Mouse (Mus musculus) embryo, embryonic 11.5 days (tissue): ENCODE results near the gene H3f3b.

Source experiments
- DNase-seq: peaks from one replicate; pipeline ENCODE4 v3.0.0-alpha.2; 2012; ENCODE audit warnings: low read depth, low spot score

Gene H3f3b

DNA sequence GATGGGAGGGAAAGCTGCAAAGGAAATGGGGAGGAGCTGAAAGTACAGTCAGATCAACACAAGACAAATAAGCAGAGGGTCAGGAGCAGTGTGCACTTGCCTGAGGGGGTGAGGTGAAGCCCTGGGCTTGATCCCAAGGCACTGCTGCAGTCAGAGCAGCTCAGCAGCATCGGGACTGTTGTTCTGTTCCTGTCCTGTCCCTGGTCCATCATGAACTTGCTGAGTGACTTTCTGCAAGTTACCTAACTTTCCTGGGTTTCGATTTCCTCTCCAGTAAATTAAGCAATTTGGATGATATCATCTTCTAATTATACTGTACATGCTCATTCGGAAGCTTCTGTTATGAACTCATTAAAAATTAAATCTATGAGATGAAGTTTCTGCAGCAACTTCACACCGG, at the start of gene H3f3b:
Gene H3f3b, minus strand, starts transcription at position 207 of the 400 bp plus-strand sequence.
- DNase-seq: no peak

DNA sequence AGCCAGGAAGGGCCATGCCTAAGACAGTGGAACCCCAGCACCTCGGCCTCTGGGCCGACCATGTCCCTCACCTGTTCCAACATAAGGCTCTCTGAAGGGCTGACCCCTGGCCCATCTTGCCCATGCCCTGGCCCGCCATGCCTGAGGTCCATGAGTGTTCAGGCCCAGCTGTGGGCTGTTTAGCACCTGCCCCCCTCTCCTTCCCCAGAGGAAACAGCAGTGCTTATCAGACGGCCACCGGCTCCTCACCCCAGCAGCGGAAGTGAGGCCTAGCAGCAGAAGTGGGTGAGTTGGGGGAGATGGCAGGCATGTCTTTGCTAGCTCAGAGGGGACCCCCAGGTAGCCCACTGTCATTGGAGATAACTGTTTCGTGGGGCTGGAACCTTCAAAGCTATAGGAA, 49.1 kb upstream of the H3f3b start:
- DNase-seq: no peak

DNA sequence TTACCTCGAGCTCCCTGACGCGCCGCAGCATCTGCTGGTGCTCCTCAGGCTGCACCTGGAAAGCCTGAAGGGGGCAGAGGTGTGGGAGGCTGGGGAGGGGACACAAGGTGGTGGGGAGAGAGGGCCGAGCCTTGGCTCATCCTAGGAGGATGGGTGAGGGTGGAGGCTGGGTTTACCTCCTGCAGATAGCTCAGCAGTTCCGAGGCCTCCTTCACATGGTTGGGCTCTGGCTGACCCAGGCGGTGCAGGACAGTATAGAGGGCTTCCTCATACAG, 48.4 kb upstream of the H3f3b start:
- no peak for DNase-seq

DNA sequence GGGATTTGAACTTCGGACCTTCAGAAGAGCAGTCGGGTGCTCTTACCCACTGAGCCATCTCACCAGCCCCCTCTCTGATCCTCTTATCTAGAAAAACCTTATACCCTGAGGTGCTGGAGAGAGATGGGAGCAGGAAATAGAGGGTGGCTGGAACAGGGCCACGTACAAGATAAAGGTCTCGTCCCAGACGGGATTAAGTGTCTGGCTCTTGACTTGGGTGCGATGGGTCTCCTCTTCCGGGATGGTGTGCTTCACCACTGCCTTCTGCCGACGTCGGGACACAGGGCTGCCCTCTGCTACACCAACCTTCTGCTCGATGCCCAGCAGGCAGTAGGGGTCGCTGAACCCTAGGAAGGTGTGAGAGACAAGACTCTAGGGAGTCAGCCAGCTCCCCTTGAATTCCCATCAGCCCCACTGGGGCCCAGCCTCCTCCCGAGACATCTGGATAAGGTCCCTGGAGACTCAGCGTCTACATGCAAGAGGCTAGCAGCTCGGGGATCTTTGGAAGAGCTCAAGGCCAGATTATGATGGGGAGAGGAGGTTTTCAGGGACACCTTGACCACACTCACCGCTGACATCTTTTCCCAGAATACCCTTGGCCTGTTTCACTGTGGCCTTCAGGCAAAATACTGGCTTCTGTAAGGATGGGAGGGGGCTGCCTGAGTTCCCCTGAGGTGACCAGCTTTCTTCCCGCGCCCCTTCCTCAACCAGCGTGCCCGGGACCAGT, 47.9 kb upstream of the H3f3b start:
- DNase-seq: no peak

DNA sequence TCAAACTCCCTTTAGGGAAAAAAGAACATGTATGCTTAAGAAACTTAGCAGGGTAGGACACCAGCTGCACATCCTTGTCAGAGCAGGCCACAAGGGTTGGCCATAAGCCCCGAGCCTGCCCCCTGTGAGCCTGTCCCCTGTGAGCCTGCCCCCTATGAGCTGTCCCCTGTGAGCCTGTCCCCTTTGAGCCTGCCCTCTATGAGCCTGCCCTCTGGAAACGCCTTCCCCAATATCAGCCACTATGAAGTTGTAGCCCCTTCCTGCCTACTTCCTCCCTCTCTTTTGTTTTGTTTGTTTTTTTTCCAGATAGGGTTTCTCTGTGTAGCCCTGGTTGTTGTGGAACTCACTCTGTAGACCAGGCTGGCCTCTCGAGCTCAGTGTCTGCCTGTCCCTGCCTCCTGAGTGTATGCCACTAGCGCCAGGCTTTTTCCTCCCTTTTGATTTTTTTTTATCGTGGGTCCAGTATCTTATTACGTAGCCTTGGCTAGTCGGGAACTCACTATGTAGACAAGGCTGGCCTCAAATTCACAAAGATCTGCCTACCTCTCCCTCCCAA, 46.8 kb upstream of the H3f3b start:
- DNase-seq: no peak

DNA sequence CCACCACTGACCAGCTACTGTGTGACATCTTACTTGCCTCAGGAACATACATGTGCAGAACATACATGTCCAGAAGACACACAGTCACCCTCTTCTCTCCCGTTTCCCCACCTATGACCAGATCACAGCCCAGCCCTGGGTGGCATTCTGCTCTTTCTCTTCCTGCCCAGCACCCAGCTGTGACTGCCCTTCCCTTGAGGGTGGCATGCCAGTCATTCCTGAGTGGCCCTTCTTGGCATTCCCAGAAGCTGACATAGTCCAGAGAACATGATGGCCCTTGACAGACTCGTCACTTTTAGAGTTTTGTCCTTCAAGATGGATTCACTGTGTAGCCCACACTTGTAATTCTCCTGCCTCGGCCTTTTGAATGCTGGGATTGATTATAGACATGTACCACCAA, 44.8 kb upstream of the H3f3b start:
- DNase-seq: no peak

DNA sequence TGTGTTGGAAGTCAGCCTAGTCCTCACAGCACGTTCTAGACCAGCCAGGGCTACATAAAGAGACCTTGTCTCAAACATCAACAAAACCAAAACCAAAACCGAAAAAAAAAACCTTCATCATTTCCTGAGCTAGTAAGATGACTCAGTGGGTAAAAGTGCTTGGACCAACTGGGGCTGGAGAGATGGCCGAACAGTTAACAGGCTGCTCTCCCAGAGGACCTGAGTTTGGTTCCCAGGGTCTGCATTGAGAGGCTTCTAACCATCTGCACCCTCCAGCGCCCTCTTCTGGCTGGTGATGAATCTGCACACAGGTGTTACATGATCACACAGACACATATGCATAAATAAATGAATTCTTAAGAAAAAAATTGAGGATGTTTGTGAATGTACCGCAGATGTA, 43.7 kb upstream of the H3f3b start:
- DNase-seq: no peak

DNA sequence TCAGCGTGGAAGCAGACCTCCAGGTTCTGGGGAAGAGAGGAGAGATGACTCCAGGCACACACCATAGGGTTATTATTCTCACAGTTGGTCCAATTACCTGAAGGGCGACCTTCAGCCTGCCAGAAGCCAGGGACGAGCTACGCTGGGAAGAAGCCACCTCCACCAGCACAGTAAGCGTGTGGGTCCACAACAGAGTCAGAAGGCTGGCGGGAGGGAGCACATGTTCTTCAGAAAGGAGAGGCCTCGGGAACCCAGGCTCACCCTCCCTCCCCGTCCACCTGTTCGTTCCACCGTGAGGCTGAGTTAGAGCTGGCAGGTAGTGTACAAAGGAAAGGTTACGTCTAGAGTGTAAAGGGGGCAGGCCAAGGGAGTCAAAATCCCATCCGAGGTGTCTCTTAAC, 37.6 kb upstream of the H3f3b start:
- no peak for DNase-seq

DNA sequence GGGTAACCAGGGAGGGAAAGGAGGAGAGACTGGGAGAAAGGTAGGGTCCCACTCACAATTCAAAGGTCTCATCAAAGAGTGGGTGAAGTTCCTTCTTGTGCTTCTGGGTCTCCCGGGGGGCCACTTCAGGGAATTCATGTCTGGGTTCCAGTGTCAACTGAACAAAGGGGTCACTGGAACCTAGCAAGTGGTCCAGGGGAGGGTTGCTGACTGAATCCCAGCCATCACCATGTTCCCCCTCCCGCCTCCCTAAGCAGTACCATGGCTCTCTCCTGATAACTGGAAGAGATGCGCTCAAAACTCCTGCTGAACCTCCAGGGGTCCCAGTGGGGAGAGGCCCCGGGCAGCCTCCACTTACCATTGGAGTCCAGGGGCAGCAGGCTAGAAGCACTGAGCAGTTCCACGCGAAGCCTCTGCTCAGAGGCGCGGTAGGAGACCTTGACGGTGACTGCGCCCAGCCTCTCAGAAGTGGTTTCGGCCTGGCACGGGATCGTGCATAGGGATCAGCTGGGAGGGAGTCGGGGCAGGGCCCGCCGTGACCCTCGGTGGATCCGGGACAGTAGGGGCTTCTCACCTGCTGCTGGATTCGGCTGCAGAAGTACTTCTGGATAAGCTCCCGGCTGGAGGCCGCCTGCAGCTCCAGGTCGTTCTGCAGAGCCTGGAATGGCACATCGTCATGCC, 36.6 kb upstream of the H3f3b start:
- DNase-seq: no peak

DNA sequence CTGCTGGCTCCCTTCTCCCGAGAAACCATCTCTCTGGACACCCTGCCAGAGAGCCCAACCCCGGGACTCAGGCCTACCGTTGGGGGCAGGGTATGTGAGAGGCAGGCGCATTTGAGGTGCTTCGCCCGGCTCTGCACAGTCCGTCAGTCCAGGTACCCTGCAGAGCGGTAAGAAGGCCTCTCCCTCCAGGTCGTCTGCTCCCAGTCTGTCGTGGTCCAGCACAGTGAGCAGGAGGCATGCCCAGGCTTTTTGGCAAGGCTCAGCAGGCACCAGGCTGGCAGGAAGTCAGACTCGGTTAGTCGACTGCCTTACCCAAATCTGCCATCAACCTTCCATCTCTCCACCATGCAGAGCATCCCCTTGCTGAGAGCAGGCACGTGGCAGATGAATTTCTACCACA, 35.8 kb upstream of the H3f3b start:
- DNase-seq: no peak

DNA sequence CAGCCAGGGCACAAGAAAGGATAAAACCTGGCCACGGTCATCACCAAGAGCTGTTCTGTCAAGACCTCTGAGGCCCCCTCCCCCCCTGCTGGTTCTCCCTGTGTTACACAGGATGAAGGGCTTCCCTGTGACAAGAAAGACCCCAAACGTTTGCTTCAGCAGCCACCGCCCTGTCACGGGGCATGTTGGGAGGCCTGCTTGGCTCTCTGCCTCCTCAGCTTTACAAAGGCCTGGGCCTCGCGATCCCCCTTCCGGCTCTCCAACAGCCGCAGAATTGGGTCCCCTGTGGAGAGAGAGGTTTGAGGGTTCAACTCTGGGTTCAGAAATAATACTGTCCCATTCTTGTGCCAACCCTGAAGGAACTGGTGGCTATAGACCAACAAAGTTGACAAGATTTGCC, 34.8 kb upstream of the H3f3b start:
- no peak for DNase-seq

DNA sequence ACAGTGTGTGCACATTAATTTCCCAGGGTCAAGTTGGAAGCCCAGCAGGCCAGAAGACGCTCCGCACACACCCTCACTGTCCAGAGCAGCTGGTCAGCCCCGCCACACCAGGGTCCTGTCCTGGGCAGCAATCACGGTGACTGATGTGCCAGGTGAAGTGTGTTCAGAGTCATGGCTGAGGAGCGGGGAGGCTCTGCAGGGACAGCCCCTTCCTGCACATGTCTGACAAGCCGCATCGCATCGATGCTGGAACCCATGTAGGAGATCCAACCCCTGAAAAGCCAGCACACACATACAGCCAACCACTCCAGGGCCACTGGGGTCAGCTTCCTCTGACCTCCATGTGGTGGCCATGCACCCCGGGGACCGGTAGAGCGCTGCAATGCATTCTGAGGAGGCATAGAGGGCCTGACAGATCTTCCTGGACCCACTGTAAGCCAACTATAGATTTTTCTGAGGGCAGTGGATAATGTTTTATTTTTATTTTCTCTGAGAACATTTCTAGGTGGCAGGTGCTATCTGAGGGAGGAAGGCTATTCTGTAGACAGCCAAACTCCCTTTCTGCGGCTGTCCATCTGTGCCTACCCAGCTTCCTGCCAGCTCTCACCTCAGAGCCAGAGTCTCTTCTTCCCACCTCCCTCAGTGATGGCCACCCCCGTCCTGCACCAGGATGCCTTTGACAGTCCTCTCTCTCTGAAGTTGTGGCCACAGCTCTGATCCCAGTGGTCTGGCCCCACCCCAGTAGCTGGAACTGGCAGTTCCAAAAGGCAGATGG, 34.1 kb upstream of the H3f3b start:
- DNase-seq: no peak

DNA sequence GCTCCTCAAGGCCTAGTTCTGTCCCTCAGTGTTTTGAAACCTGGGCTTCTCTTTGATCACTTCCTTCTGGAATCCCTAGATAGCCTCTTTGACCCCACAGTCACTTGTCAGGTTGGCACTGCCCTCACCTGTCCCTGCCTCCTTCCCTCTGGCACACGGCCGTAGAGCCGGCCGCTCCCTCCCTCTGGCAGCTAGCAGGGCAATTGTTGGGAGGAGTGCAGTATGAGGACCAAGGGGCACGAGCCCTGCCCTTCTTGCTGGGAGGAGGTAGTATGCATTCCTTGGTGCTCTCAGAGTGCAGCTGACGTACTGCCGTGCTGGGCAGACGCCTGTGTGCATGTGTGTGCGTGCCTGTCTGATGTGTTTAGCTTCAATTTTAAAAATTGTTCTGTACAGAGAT, 32.8 kb upstream of the H3f3b start:
- DNase-seq: no peak

DNA sequence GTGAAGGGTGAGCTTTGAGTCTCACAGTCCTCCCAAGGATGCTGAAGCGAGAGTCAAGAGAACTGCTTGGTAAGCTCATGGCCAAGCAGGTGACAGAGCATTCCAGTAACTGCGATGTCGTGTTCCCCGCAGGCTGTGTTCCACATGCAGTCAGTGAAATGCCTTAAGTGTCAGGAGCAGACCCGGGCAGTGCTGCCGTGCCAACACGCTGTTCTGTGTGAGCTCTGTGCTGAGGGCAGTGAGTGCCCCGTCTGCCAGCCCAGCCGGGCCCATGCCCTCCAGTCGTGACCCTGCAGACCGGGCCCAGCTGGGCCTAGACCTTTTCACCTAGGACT, 31.9 kb upstream of the H3f3b start:
- no peak for DNase-seq

DNA sequence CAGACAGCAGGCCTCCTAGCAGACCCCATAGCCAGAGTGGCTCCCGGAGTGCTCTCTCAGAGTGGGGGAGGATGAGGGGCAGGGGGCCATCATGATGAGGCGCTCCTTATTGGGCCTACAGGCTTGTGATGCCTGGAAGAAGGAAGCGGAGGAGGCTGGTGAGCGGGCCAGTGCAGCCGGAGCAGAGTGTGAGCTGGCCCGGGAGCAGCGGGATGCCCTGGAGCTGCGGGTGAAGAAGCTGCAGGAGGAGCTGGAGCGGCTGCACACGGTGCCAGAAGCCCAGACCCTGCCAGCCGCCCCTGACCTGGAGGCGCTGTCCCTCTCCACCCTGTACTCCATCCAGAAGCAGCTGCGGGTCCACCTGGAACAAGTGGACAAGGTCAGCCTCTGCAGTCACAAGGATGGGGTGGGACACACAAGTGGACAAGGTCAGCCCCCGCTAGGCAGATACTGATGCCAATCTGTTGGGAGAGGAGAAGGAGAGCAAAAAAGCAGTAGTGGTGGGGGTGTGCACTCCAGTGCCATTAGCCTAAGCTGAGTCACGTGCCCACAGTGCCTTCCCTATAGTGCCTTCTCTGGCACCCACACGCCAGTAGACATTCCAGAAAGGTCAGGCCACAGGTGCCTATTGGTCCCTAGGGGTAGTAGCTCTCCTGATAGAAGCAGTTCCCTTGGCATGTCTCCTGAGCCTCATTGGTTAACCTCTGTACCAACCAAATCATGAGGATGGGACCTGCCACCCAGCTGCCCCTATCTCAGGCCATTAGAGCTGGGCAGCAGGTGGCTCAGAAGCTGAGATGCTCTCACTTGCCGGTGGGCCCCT, 31.3 kb upstream of the H3f3b start:
- no peak for DNase-seq

DNA sequence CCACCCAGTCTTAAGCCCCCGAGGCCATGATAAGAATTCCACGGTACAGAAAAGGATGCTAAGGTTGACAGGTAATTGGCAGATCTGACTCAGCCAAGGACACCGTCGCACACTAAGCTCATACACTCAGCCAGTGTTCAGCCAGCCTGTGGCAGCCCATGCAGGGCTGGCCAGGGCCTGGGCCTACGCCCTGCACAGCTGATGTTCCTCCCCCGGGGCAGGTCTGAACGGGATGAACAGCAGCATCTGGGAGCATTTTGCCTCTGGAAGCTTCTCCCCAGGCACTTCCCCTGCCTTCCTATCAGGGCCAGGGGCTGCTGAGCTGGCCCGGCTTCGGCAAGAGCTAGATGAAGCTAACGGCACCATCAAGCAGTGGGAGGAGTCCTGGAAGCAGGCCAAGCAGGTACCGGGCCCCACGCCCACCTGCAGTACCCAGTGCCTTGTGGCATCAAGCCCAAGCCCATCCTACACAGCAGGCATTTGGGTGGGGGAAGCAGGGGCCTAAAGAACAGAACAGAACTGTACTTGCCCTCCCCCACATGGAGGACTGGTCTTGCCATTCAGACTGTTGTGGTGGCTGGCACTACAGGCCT, 30.4 kb upstream of the H3f3b start:
- DNase-seq: no peak

DNA sequence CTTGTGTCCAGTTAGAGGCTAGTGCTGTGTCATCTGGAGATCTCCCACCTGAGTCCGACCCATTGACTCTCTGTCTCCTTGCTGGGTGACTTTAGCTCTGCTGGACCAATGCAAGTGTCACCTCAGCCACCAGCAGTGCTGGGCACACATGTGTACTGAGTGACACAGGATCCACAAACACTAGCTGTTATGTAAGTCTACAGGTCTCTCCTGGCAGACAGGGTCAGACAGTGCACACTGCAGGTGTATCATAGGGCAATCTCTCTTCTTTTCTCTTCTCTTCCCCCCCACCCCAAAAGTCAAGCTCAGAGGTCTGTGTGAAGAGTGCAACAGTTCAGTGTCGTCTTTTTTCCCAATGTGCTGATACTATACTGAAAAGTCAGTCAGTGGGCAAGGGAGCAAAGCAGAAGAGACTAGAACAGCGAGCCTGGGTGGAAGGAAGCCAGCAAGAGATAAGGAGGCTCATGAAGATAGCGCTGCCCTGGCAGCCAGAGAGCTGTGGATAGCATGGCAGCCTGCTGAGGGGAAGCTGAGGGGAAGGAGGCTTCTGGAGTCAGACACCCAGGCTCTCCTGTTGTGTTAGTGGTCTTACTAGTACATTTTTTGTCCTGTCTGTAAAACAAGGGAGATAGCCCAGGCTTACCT, 29.6 kb upstream of the H3f3b start:
- DNase-seq: no peak

DNA sequence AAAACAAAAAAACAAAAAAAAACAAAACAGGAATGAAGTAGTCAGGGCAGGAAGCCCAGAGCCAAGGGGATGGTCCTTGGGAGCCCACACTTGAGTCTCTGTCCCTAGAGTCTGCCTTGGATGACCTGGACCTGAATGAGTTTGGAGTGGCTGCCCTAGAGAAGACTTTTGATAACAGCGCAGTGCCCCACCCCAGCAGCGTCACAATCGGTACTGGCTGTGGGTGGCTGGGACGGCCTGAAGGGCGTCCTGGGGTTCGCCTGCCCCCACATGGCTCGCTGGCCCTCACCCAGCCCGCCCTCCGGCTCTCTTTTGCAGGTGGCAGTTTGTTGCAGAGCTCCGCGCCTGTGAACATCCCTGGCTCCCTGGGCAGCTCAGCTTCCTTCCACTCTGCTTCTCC, 28.1 kb upstream of the H3f3b start:
- no peak for DNase-seq

DNA sequence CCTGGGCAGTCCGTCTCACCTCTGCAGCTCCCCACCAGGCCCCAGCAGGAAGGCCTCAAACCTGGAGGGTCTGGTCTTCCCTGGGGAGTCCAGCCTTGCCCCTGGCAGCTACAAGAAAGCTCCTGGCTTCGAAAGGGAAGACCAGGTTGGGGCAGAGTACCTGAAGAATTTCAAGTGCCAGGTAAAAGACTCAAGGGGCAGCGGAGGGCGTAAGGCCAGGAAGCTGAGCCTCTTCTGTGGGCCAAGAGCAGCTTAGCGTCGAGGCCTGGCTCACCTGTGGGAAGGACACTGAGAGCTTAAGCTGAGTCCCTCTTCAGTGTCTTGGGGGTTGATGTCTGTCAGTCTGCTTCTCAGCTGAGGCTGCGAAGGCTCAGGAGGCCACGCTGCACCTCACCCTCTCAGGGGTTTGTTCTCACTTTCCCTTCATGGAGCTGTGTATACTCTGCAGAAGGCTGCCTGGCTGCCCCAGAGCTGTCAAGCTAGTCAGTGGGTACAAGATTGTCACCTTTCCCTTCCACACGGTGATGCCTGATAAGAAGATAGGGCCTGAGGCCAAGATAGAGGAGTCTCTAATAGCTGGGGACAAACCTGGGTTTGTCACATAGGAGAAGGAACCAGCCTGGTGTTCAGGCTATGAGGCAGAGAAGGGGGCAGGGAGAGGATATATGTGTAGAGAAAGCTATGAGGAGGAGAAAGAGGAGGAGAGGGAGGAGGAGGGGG, 25.9 kb upstream of the H3f3b start:
- DNase-seq: no peak

DNA sequence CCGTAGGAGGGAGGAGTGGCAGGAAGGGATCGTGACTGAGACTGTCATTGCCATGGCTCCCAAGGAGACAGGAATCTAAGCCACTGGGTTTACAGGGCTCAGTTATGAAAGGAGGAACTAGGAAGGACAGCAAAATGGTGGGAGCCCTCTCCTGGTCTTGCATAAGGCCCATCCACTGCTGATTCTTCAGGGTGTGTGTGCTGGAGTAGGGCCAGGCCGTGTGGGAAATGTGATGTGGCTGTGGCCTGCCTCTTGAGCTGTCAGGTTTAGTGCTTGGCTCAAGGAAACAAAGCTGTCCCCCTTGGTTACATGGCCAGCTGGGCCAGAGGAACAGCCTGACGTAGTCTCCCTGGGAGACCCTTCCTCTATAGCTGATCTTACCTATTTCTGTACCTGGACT, 22.4 kb upstream of the H3f3b start:
- DNase-seq: no peak

DNA sequence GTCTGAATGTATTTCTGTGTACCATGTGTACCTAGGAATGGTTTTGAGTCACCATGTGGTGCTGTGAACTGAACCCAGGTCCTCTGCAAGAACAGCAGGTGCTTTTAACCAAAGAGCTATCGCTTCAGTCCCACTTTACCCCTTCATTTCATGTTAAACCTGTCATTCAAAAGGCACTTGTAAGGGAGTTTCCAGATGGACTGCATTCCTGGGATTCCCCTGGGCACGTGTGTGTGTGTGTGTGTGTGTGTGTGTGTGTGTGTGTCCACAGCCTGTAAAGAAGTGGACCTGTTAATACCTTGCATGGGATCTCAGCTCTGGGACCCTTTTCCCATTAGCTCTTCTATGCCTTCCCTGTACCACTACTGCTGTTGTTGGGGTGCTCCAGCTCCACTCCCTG, 21.8 kb upstream of the H3f3b start:
- no peak for DNase-seq
